Mouse (Mus musculus): ENCODE data around the gene Trim65. TPM values are rescaled to one million over a fixed set of nuclear protein-coding genes. Genes with fewer than 3 reads are reported as not detected.

Trim65 gene
- polyA plus RNA-seq, 1 experiment from 2014 or later: 2.2 TPM

GRCm38 (mm10) chr11:116146294-116146985, 15.5 kb upstream of the Trim65 start:
- peaks cover 31% of the 10 kb centered on the region for H3K36me3 ChIP-seq (ENCODE audit: control insufficient read depth, insufficient read depth, low read length)

GRCm38 (mm10) chr11:116145481-116146293, 14.8 kb upstream of the Trim65 start:
- no peak overlapping the region for H3K4me3 ChIP-seq (ENCODE audit: low read depth, low read length)
- no peak overlapping the region for H3K27ac ChIP-seq (replicated peaks; ENCODE audit: low read depth, low read length)
- ATAC-seq (ENCODE audit: insufficient number of reproducible peaks, low FRiP score, low TSS enrichment, low read depth) (no peak), DNase-seq (ENCODE audit: low spot score) (no peak)
- no peaks in the 10 kb centered on the region for H3K27me3 ChIP-seq (ENCODE audit: control insufficient read depth, insufficient read depth, low read length)
- H3K4me2 ChIP-seq (ENCODE audit: low read depth, severe bottlenecking): no peak overlapping the region
- 61% methylated on average over 18 of the region's 18 CpGs for WGBS
- H3K36me3 ChIP-seq (ENCODE audit: control insufficient read depth, insufficient read depth, low read length): peaks cover 29% of the 10 kb centered on the region
- 0 out of 2 replicates have a peak, but pooled peaks cover 3% of the 10 kb centered on the region for H3K4me1 ChIP-seq (ENCODE audit: control insufficient read depth, insufficient read depth, low read length)
- no peaks in the 10 kb centered on the region for H3K9me3 ChIP-seq (ENCODE audit: control insufficient read depth, low read length)
- no peak overlapping the region for H3K9ac ChIP-seq (ENCODE audit: low read length)

More at GRCm38 (mm10) chr11:116146294-116146985, 15.5 kb upstream of the Trim65 start:
- Histone ChIP-seq H3K27me3 (ENCODE audit: control insufficient read depth, insufficient read depth, low read length) (no peaks in the 10 kb centered on the region), H3K9ac (ENCODE audit: low read length) (no peak overlapping the region), H3K4me2 (ENCODE audit: low read depth, severe bottlenecking) (no peak overlapping the region), H3K4me3 (ENCODE audit: low read depth, low read length) (no peak overlapping the region), H3K27ac (replicated peaks; ENCODE audit: low read depth, low read length) (no peak overlapping the region), H3K4me1 (ENCODE audit: control insufficient read depth, insufficient read depth, low read length) (0 out of 2 replicates have a peak, but pooled peaks cover 3% of the 10 kb centered on the region), H3K9me3 (ENCODE audit: control insufficient read depth, low read length) (no peaks in the 10 kb centered on the region)
- WGBS: 77% methylated on average over 25 of the region's 25 CpGs
- ATAC-seq (ENCODE audit: insufficient number of reproducible peaks, low FRiP score, low TSS enrichment, low read depth): no peak
- no peak for DNase-seq (ENCODE audit: low spot score)

- no peak for ATAC-seq (ENCODE audit: insufficient number of reproducible peaks, low FRiP score, low TSS enrichment, low read depth)
- H3K27me3 ChIP-seq (ENCODE audit: control insufficient read depth, insufficient read depth, low read length): no peaks in the 10 kb centered on the region
- DNase-seq (ENCODE audit: low spot score): no peak
- H3K27ac ChIP-seq (replicated peaks; ENCODE audit: low read depth, low read length): no peak overlapping the region
- H3K36me3 ChIP-seq (ENCODE audit: control insufficient read depth, insufficient read depth, low read length): peaks cover 18% of the 10 kb centered on the region
- H3K9me3 ChIP-seq (ENCODE audit: control insufficient read depth, low read length): no peaks in the 10 kb centered on the region
- no peak overlapping the region for H3K4me3 ChIP-seq (ENCODE audit: low read depth, low read length)
- no peak overlapping the region for H3K4me2 ChIP-seq (ENCODE audit: low read depth, severe bottlenecking)
- WGBS: 87% methylated on average over 3 of the region's 3 CpGs
- no peak overlapping the region for H3K9ac ChIP-seq (ENCODE audit: low read length)
- H3K4me1 ChIP-seq (ENCODE audit: control insufficient read depth, insufficient read depth, low read length): no peaks in the 10 kb centered on the region
Observed at GRCm38 (mm10) chr11:116143468-116143867, 12.5 kb upstream of the Trim65 start.

- H3K4me3 ChIP-seq (ENCODE audit: low read depth, low read length): no peak overlapping the region
- no peaks in the 10 kb centered on the region for H3K27me3 ChIP-seq (ENCODE audit: control insufficient read depth, insufficient read depth, low read length)
- peaks cover 15% of the 10 kb centered on the region for H3K36me3 ChIP-seq (ENCODE audit: control insufficient read depth, insufficient read depth, low read length)
- H3K9me3 ChIP-seq (ENCODE audit: control insufficient read depth, low read length): no peaks in the 10 kb centered on the region
- H3K9ac ChIP-seq (ENCODE audit: low read length): no peak overlapping the region
- ATAC-seq (ENCODE audit: insufficient number of reproducible peaks, low FRiP score, low TSS enrichment, low read depth) (no peak), DNase-seq (ENCODE audit: low spot score) (no peak)
- 72% methylated on average over 10 of the region's 10 CpGs for WGBS
- no peak overlapping the region for H3K4me2 ChIP-seq (ENCODE audit: low read depth, severe bottlenecking)
- peaks cover 3% of the 10 kb centered on the region; the same call in 1 of the 2 replicates for H3K4me1 ChIP-seq (ENCODE audit: control insufficient read depth, insufficient read depth, low read length)
- H3K27ac ChIP-seq (replicated peaks; ENCODE audit: low read depth, low read length): no peak overlapping the region
Observed at GRCm38 (mm10) chr11:116142211-116142991, 11.5 kb upstream of the Trim65 start.

- ATAC-seq (ENCODE audit: insufficient number of reproducible peaks, low FRiP score, low TSS enrichment, low read depth) (peak; percentile 94), DNase-seq (ENCODE audit: low spot score) (peak; percentile 96)
- Histone ChIP-seq H3K36me3 (ENCODE audit: control insufficient read depth, insufficient read depth, low read length) (peaks cover 14% of the 10 kb centered on the region; the same call in 1 of the 2 replicates), H3K27me3 (ENCODE audit: control insufficient read depth, insufficient read depth, low read length) (no peaks in the 10 kb centered on the region), H3K9me3 (ENCODE audit: control insufficient read depth, low read length) (no peaks in the 10 kb centered on the region), H3K9ac (ENCODE audit: low read length) (peak within 1 kb of the TSS; percentile 72), H3K27ac (replicated peaks; ENCODE audit: low read depth, low read length) (no peak within 1 kb of the TSS; the same call in 1 of the 2 replicates), H3K4me3 (ENCODE audit: low read depth, low read length) (peak within 1 kb of the TSS; percentile 92), H3K4me2 (ENCODE audit: low read depth, severe bottlenecking) (peak within 1 kb of the TSS; percentile 43), H3K4me1 (ENCODE audit: control insufficient read depth, insufficient read depth, low read length) (peaks cover 3% of the 10 kb centered on the region; the same call in 1 of the 2 replicates)
- WGBS: under 1% methylated on average over 60 of the region's 60 CpGs
Observed at GRCm38 (mm10) chr11:116138468-116139138, 7.7 kb upstream of the Trim65 start, which contains the start of gene Mrpl38. TSS of gene Mrpl38 (minus strand) at chr11:116138868.

GRCm38 (mm10) chr11:116138096-116138467, 7.2 kb upstream of the Trim65 start:
- no peak for DNase-seq (ENCODE audit: low spot score)
- H3K36me3 ChIP-seq (ENCODE audit: control insufficient read depth, insufficient read depth, low read length): peaks cover 12% of the 10 kb centered on the region; the same call in 1 of the 2 replicates
- under 1% methylated on average over 20 of the region's 20 CpGs for WGBS
- H3K27me3 ChIP-seq (ENCODE audit: control insufficient read depth, insufficient read depth, low read length): no peaks in the 10 kb centered on the region
- no peaks in the 10 kb centered on the region for H3K9me3 ChIP-seq (ENCODE audit: control insufficient read depth, low read length)
- peak overlapping the region; percentile 92 for H3K4me3 ChIP-seq (ENCODE audit: low read depth, low read length)
- no peak overlapping the region; the same call in 1 of the 2 replicates for H3K27ac ChIP-seq (replicated peaks; ENCODE audit: low read depth, low read length)
- peak overlapping the region; percentile 43 for H3K4me2 ChIP-seq (ENCODE audit: low read depth, severe bottlenecking)
- H3K4me1 ChIP-seq (ENCODE audit: control insufficient read depth, insufficient read depth, low read length): peaks cover 3% of the 10 kb centered on the region; the same call in 1 of the 2 replicates
- no peak for ATAC-seq (ENCODE audit: insufficient number of reproducible peaks, low FRiP score, low TSS enrichment, low read depth)
- peak overlapping the region; percentile 72 for H3K9ac ChIP-seq (ENCODE audit: low read length)

- Histone ChIP-seq H3K9me3 (ENCODE audit: control insufficient read depth, low read length) (no peaks in the 10 kb centered on the region), H3K27ac (replicated peaks; ENCODE audit: low read depth, low read length) (no peak overlapping the region), H3K27me3 (ENCODE audit: control insufficient read depth, insufficient read depth, low read length) (no peaks in the 10 kb centered on the region), H3K4me2 (ENCODE audit: low read depth, severe bottlenecking) (no peak overlapping the region), H3K4me3 (ENCODE audit: low read depth, low read length) (no peak overlapping the region), H3K4me1 (ENCODE audit: control insufficient read depth, insufficient read depth, low read length) (peaks cover 15% of the 10 kb centered on the region), H3K9ac (ENCODE audit: low read length) (no peak overlapping the region), H3K36me3 (ENCODE audit: control insufficient read depth, insufficient read depth, low read length) (peaks cover 8% of the 10 kb centered on the region; the same call in 1 of the 2 replicates)
- no peak for ATAC-seq (ENCODE audit: insufficient number of reproducible peaks, low FRiP score, low TSS enrichment, low read depth)
- no peak for DNase-seq (ENCODE audit: low spot score)
- WGBS: 79% methylated on average over 10 of the region's 10 CpGs
Observed at GRCm38 (mm10) chr11:116134171-116134570, 3.2 kb upstream of the Trim65 start.

All from limb, embryonic 11.5 days (tissue).